Mouse (Mus musculus): ENCODE measurements around the gene Cdkl1.

Cdkl1 gene

GRCm38 (mm10) chr12:69783247-69784025 lies 7.6 kb downstream of the Cdkl1 start:
- DNase-seq (ENCODE audit: low spot score in 2 of 2) = no peak

GRCm38 (mm10) chr12:69781935-69782650 lies 9.0 kb downstream of the Cdkl1 start:
- no peak for DNase-seq (ENCODE audit: low spot score in 2 of 2)

- no peak for DNase-seq (ENCODE audit: low spot score in 2 of 2)
These were observed 9.6 kb downstream of the Cdkl1 start for GRCm38 (mm10) chr12:69781480-69781879.

GRCm38 (mm10) chr12:69777957-69778356 lies 13.1 kb downstream of the Cdkl1 start:
- no peak for DNase-seq (ENCODE audit: low spot score in 2 of 2)

- DNase-seq (ENCODE audit: low spot score in 2 of 2) = no peak
These were observed 13.7 kb downstream of the Cdkl1 start for GRCm38 (mm10) chr12:69777341-69777730.

- DNase-seq (ENCODE audit: low spot score in 2 of 2) = no peak
These were observed 14.3 kb downstream of the Cdkl1 start for GRCm38 (mm10) chr12:69776607-69777340.

GRCm38 (mm10) chr12:69768841-69769240 lies 22.2 kb downstream of the Cdkl1 start:
- no peak for DNase-seq (ENCODE audit: low spot score in 2 of 2)

GRCm38 (mm10) chr12:69767476-69768258 lies 23.4 kb downstream of the Cdkl1 start:
- DNase-seq (ENCODE audit: low spot score in 2 of 2) = no peak

GRCm38 (mm10) chr12:69766185-69766904 lies 24.7 kb downstream of the Cdkl1 start:
- no peak for DNase-seq (ENCODE audit: low spot score in 2 of 2)

- no peak for DNase-seq (ENCODE audit: low spot score in 2 of 2)
These were observed 25.5 kb downstream of the Cdkl1 start for GRCm38 (mm10) chr12:69765543-69765942.

GRCm38 (mm10) chr12:69761603-69762002 lies 29.5 kb downstream of the Cdkl1 start:
- no peak for DNase-seq (ENCODE audit: low spot score in 2 of 2)

- DNase-seq (ENCODE audit: low spot score in 2 of 2) = no peak
These were observed 30.2 kb downstream of the Cdkl1 start for GRCm38 (mm10) chr12:69760743-69761406.

- no peak for DNase-seq (ENCODE audit: low spot score in 2 of 2)
These were observed 31.1 kb downstream of the Cdkl1 start for GRCm38 (mm10) chr12:69760014-69760413.

GRCm38 (mm10) chr12:69759267-69759885 lies 31.7 kb downstream of the Cdkl1 start:
- no peak for DNase-seq (ENCODE audit: low spot score in 2 of 2)

- no peak for DNase-seq (ENCODE audit: low spot score in 2 of 2)
These were observed 32.6 kb downstream of the Cdkl1 start for GRCm38 (mm10) chr12:69758221-69759185.

GRCm38 (mm10) chr12:69757418-69758141 lies 33.5 kb downstream of the Cdkl1 start:
- peak in 1 of 2 experiments; percentile 69 for DNase-seq (ENCODE audit: low spot score in 2 of 2)

- DNase-seq (ENCODE audit: low spot score in 2 of 2) = no peak
These were observed 35.1 kb downstream of the Cdkl1 start for GRCm38 (mm10) chr12:69756015-69756414.

GRCm38 (mm10) chr12:69753936-69754335 lies 37.1 kb downstream of the Cdkl1 start:
- DNase-seq (ENCODE audit: low spot score in 2 of 2) = no peak
